Mouse (Mus musculus): ENCODE results near the gene Chrm5.

Chrm5 gene

GRCm38 (mm10) chr2:112432523-112432922 is 48.0 kb downstream of the Chrm5 start:
- in situ Hi-C loops (cut with MboI, MseI): no loop called here

- in situ Hi-C loops (cut with MboI, MseI): no loop called here
Measured at GRCm38 (mm10) chr2:112430403-112430802, 50.2 kb downstream of the Chrm5 start.

- in situ Hi-C loops (cut with MboI, MseI): no loop called here
Measured at GRCm38 (mm10) chr2:112429665-112430064, 50.9 kb downstream of the Chrm5 start.
